Mouse (Mus musculus): ENCODE data around the gene Ptprm. TPM values are rescaled to one million over a fixed set of nuclear protein-coding genes. Genes with fewer than 3 reads are reported as not detected.

The Ptprm gene
- polyA plus RNA-seq, 1 experiment from 2014 or later, result 35.9 TPM

- Histone ChIP-seq H3K9me3 (ENCODE audit: low read length) (no peaks in the 10 kb centered on the region), H3K36me3 (ENCODE audit: insufficient read depth, low read length) (no peaks in the 10 kb centered on the region), H3K27ac (ENCODE audit: low read length) (no peak overlapping the region), H3K4me1 (ENCODE audit: insufficient read depth, low read depth, low read length) (no peaks in the 10 kb centered on the region), H3K9ac (replicated peaks; ENCODE audit: low read depth) (no peak overlapping the region), H3K4me3 (ENCODE audit: low read depth, low read length) (no peak overlapping the region), H3K27me3 (replicated peaks; ENCODE audit: insufficient read depth, low read length) (no peaks in the 10 kb centered on the region), H3K4me2 (replicated peaks; ENCODE audit: low read depth, low read length) (no peak overlapping the region)
- WGBS, result 91% methylated on average over 7 of the region's 7 CpGs
- DNase-seq (ENCODE audit: low spot score) (no peak), ATAC-seq (no peak)
- TF ChIP-seq CTCF (IDR thresholded peaks at IDR 0.05) (no peak), EP300 (IDR thresholded peaks at IDR 0.05) (no peak)
Measured at GRCm38 (mm10) chr17:67367866-67368265, 13.6 kb upstream of the Ptprm start.

DNA sequence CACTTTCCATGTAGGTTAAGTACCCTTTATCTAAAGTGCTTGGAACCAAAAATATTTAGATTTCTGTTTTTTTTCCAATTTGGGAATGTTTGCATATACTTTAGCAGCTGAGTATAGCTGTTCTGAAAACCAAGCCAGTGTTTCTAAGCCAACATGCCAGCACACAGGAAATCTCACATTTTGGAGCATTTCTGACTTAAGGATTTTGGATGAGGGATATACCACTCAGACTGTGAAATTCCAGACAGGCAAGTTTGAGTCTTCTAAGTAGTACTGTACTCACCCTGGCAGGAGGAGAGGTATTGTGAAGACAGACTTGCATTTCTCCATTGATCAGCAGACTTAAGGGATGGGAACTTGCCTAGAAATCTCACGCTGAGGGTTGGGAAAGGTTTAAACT, 10.2 kb upstream of the Ptprm start:
- no peak for ATAC-seq
- DNase-seq (ENCODE audit: low spot score), result no peak
- no peak overlapping the region for H3K4me3 ChIP-seq (ENCODE audit: low read depth, low read length)
- WGBS, result 75% methylated on average over 1 of the region's 1 CpGs
- H3K27me3 ChIP-seq (replicated peaks; ENCODE audit: insufficient read depth, low read length), result no peaks in the 10 kb centered on the region
- no peak overlapping the region for H3K4me2 ChIP-seq (replicated peaks; ENCODE audit: low read depth, low read length)
- H3K27ac ChIP-seq (ENCODE audit: low read length), result no peak overlapping the region
- no peaks in the 10 kb centered on the region for H3K9me3 ChIP-seq (ENCODE audit: low read length)
- H3K4me1 ChIP-seq (ENCODE audit: insufficient read depth, low read depth, low read length), result no peaks in the 10 kb centered on the region
- TF ChIP-seq EP300 (IDR thresholded peaks at IDR 0.05) (no peak), CTCF (IDR thresholded peaks at IDR 0.05) (no peak)
- no peak overlapping the region for H3K9ac ChIP-seq (replicated peaks; ENCODE audit: low read depth)
- no peaks in the 10 kb centered on the region for H3K36me3 ChIP-seq (ENCODE audit: insufficient read depth, low read length)

DNA sequence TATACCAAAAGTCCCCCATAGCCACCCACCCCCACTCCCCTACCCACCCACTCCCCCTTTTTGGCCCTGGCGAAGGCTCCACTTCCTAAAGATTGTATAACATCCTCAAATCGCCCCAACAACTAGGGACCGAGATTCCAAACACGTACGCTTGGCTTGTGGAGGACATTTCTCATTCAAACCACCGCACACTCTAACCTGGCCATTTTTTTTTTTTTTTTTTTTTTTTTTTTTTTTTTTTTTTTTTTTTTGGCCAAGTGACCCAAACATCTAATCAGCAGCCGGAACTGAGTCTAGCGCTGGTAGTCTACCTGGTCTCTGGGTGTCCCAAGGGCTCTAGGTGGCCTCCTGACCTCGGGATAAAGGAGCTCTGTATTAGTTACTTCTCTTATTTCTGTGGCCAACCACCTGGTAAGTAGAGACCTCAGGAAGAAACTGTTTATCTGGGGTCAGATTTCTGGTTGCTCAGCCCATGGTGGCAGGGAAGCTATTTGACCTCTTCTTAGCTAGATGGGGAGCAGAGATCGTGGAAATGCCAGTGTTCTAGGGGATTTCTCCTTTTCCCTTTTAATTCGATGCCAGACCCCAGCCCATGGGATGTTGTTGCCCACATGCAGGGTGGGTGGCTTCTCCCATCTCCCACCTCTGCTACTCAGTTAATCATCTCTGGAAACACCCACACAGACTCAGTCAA, 9.3 kb upstream of the Ptprm start:
- H3K4me3 ChIP-seq (ENCODE audit: low read depth, low read length), result no peak overlapping the region
- no peak overlapping the region for H3K27ac ChIP-seq (ENCODE audit: low read length)
- DNase-seq (ENCODE audit: low spot score) (no peak), ATAC-seq (no peak)
- H3K27me3 ChIP-seq (replicated peaks; ENCODE audit: insufficient read depth, low read length), result no peaks in the 10 kb centered on the region
- H3K9me3 ChIP-seq (ENCODE audit: low read length), result no peaks in the 10 kb centered on the region
- WGBS, result 59% methylated on average over 11 of the region's 11 CpGs
- H3K4me2 ChIP-seq (replicated peaks; ENCODE audit: low read depth, low read length), result no peak overlapping the region
- H3K36me3 ChIP-seq (ENCODE audit: insufficient read depth, low read length), result no peaks in the 10 kb centered on the region
- no peak for TF ChIP-seq EP300 (IDR thresholded peaks at IDR 0.05)
- no peak for TF ChIP-seq CTCF (IDR thresholded peaks at IDR 0.05)
- H3K4me1 ChIP-seq (ENCODE audit: insufficient read depth, low read depth, low read length), result peaks cover 5% of the 10 kb centered on the region; the same call in 1 of the 2 replicates
- no peak overlapping the region for H3K9ac ChIP-seq (replicated peaks; ENCODE audit: low read depth)

DNA sequence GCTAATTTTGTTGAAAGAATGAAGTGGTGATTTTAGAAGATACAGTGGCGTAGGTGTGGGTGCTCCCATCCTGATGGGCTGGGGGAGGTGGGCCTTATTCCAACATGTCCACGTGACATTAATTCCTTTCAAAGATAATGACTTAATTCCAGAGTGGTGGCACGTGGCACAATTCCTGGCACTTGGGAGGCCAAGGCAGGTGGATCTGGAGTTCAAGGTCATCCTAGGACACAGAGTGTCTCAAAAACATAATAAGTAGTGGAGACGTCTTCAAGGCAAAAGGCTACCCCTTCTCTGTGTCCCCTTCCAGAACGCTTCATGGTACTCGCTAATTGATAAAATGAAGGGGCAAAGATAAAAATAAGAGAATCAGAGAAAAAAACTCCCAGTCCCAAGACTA, 7.9 kb upstream of the Ptprm start:
- TF ChIP-seq EP300 (IDR thresholded peaks at IDR 0.05) (no peak), CTCF (IDR thresholded peaks at IDR 0.05) (no peak)
- no peak overlapping the region for H3K9ac ChIP-seq (replicated peaks; ENCODE audit: low read depth)
- no peaks in the 10 kb centered on the region for H3K27me3 ChIP-seq (replicated peaks; ENCODE audit: insufficient read depth, low read length)
- ATAC-seq, result no peak
- 84% methylated on average over 6 of the region's 6 CpGs for WGBS
- no peak overlapping the region for H3K27ac ChIP-seq (ENCODE audit: low read length)
- DNase-seq (ENCODE audit: low spot score), result no peak
- peaks cover 5% of the 10 kb centered on the region; the same call in 1 of the 2 replicates for H3K4me1 ChIP-seq (ENCODE audit: insufficient read depth, low read depth, low read length)
- no peaks in the 10 kb centered on the region for H3K36me3 ChIP-seq (ENCODE audit: insufficient read depth, low read length)
- H3K9me3 ChIP-seq (ENCODE audit: low read length), result no peaks in the 10 kb centered on the region
- no peak overlapping the region for H3K4me3 ChIP-seq (ENCODE audit: low read depth, low read length)
- no peak overlapping the region for H3K4me2 ChIP-seq (replicated peaks; ENCODE audit: low read depth, low read length)

- no peak for TF ChIP-seq EP300 (IDR thresholded peaks at IDR 0.05)
- no peak for TF ChIP-seq CTCF (IDR thresholded peaks at IDR 0.05)
- Histone ChIP-seq H3K4me3 (ENCODE audit: low read depth, low read length) (no peak overlapping the region), H3K9ac (replicated peaks; ENCODE audit: low read depth) (no peak overlapping the region), H3K4me2 (replicated peaks; ENCODE audit: low read depth, low read length) (no peak overlapping the region), H3K27ac (ENCODE audit: low read length) (no peak overlapping the region), H3K36me3 (ENCODE audit: insufficient read depth, low read length) (no peaks in the 10 kb centered on the region), H3K27me3 (replicated peaks; ENCODE audit: insufficient read depth, low read length) (no peaks in the 10 kb centered on the region), H3K4me1 (ENCODE audit: insufficient read depth, low read depth, low read length) (peaks cover 5% of the 10 kb centered on the region; the same call in 1 of the 2 replicates), H3K9me3 (ENCODE audit: low read length) (no peaks in the 10 kb centered on the region)
- no peak for DNase-seq (ENCODE audit: low spot score)
- ATAC-seq, result no peak
- 23% methylated on average over 3 of the region's 3 CpGs for WGBS
Measured at GRCm38 (mm10) chr17:67360606-67361005, 6.3 kb upstream of the Ptprm start.

DNA sequence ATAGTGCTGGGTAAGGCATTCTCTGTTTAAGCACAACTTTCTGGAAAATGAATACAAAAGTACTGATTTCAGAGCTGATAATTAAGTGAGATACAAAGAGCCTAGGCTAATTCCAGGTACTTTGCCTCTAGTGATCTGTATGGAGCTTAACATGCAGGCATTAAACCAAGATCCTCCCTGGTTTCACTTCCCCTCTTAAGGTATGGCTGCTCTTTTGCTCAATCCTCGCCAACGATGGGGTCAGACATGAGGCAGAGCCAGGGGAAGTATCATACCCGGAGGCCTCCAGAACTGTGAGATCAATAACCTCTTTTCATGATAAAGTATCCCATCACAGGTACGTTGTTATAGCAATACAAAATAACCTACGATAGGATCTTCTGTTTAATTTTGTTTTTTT, 5.3 kb upstream of the Ptprm start:
- no peak for TF ChIP-seq CTCF (IDR thresholded peaks at IDR 0.05)
- no peak for TF ChIP-seq EP300 (IDR thresholded peaks at IDR 0.05)
- 88% methylated on average over 5 of the region's 5 CpGs for WGBS
- Histone ChIP-seq H3K27me3 (replicated peaks; ENCODE audit: insufficient read depth, low read length) (no peaks in the 10 kb centered on the region), H3K9ac (replicated peaks; ENCODE audit: low read depth) (no peak overlapping the region), H3K36me3 (ENCODE audit: insufficient read depth, low read length) (no peaks in the 10 kb centered on the region), H3K27ac (ENCODE audit: low read length) (no peak overlapping the region), H3K9me3 (ENCODE audit: low read length) (no peaks in the 10 kb centered on the region), H3K4me1 (ENCODE audit: insufficient read depth, low read depth, low read length) (peaks cover 5% of the 10 kb centered on the region; the same call in 1 of the 2 replicates), H3K4me3 (ENCODE audit: low read depth, low read length) (no peak overlapping the region), H3K4me2 (replicated peaks; ENCODE audit: low read depth, low read length) (no peak overlapping the region)
- DNase-seq (ENCODE audit: low spot score) (no peak), ATAC-seq (no peak)
